Mouse (Mus musculus) limb, embryonic 10.5 days (tissue): Measurements from ENCODE around the gene Dpp3. TPM values are rescaled to one million over a fixed set of nuclear protein-coding genes. Genes with fewer than 3 reads are reported as not detected.
"Not testable (repeated sequence)": the region's sequence is repeated elsewhere in the genome, so short reads cannot be mapped to it uniquely, and the experiment has no call there.

Source experiments
- DNase-seq: peaks from one replicate; pipeline ENCODE4 v3.0.0-alpha.2; 2017; ENCODE audit warnings: low spot score
- H3K27ac ChIP-seq: fragments of 300-500 bp; sonication (generic); 2 replicates; pipeline ENCODE4 v1.5.1; 2016; ENCODE audit warnings: mild to moderate bottlenecking
- H3K27me3 ChIP-seq: fragments of 300-500 bp; sonication (generic); 2 replicates; pipeline ENCODE4 v1.6.1; 2016; ENCODE audit warnings: low read depth, mild to moderate bottlenecking; ENCODE audit not compliant: poor library complexity, severe bottlenecking
- H3K36me3 ChIP-seq: fragments of 300-500 bp; sonication (generic); 2 replicates; pipeline ENCODE4 v1.6.1; 2016; ENCODE audit warnings: mild to moderate bottlenecking, moderate library complexity
- H3K4me1 ChIP-seq: fragments of 300-500 bp; sonication (generic); 2 replicates; pipeline ENCODE4 v1.6.1; 2016
- H3K4me3 ChIP-seq: fragments of 300-500 bp; sonication (generic); 2 replicates; pipeline ENCODE4 v1.5.1; 2016; ENCODE audit warnings: mild to moderate bottlenecking, moderate library complexity
- H3K9me3 ChIP-seq: fragments of 300-500 bp; sonication (generic); replicated peaks from 2 replicates; pipeline ENCODE4 v1.6.1; 2016; ENCODE audit warnings: mild to moderate bottlenecking
- WGBS: fragments of 180-500 bp; shearing (Covaris S2); methylation state at CpG from one replicate; pipeline ENCODE4 v1.1.7; 2016; 5-methylcytosine and 5-hydroxymethylcytosine counted together
- polyA plus RNA-seq: library from polyadenylated mRNA; unstranded; fragments of >200 nt; fragmentation: Nextera tagmentation; extraction: Ambion mirVana; gene quantifications from 2 replicates; pipeline ENCODE4 v1.2.1, GENCODE M21; 2016

Dpp3 gene
- polyA plus RNA-seq, 1 experiment from 2014 or later = 198 TPM

- H3K4me1 ChIP-seq = peaks cover 28% of the 10 kb centered on the region
- WGBS = 1% methylated on average over 52 of the region's 52 CpGs
- peak; percentile 95 for DNase-seq
- peaks cover 16% of the 10 kb centered on the region for H3K27me3 ChIP-seq
- H3K27ac ChIP-seq = peak within 1 kb of the TSS; percentile 79
- no peaks in the 10 kb centered on the region for H3K36me3 ChIP-seq
- no peaks in the 10 kb centered on the region for H3K9me3 ChIP-seq
- peak within 1 kb of the TSS; percentile 88 for H3K4me3 ChIP-seq
Observed at GRCm38 (mm10) chr19:4878405-4879323, 49.4 kb downstream of the Dpp3 start, which contains the start of gene Zdhhc24. Gene Zdhhc24, plus strand, starts transcription at chr19:4878668.

- 3% methylated on average over 17 of the region's 17 CpGs for WGBS
- Histone ChIP-seq H3K4me1 (peaks cover 28% of the 10 kb centered on the region), H3K4me3 (peak within 1 kb of the TSS; percentile 88), H3K9me3 (no peaks in the 10 kb centered on the region), H3K36me3 (no peaks in the 10 kb centered on the region), H3K27me3 (peaks cover 16% of the 10 kb centered on the region), H3K27ac (peak within 1 kb of the TSS; percentile 79)
- peak; percentile 47 for DNase-seq
Observed at GRCm38 (mm10) chr19:4877785-4878184, 50.3 kb downstream of the Dpp3 start, which contains the start of gene Actn3. Gene Actn3, minus strand, starts transcription at chr19:4877909.

DNA sequence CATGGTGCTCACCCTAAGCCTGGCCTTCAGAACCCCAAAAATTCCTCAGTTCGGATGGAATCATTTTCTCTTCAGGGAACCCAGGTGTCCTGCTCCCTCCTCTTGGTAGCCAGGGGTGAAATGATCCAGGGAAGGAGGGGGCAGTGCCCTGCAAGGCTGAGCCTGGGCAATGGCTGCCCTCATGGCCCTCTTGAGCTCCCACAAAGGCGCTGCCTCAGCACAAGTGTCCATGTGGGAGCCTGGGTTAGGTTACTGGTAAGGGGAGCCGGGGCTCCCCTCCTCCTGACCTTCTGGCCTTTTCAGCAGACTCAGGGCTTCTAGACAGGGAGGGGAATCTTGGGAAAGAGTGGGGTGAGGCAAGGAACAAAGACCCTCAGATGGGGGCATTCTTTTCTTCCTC, 51.3 kb downstream of the Dpp3 start:
- 0 out of 2 replicates have a peak overlapping the region, but pooled peaks have one; percentile 6 for H3K4me3 ChIP-seq
- no peaks in the 10 kb centered on the region for H3K36me3 ChIP-seq
- H3K27me3 ChIP-seq = peaks cover 16% of the 10 kb centered on the region
- H3K9me3 ChIP-seq = no peaks in the 10 kb centered on the region
- H3K4me1 ChIP-seq = peaks cover 28% of the 10 kb centered on the region
- no peak for DNase-seq
- no peak overlapping the region for H3K27ac ChIP-seq
- 72% methylated on average over 3 of the region's 3 CpGs for WGBS

DNA sequence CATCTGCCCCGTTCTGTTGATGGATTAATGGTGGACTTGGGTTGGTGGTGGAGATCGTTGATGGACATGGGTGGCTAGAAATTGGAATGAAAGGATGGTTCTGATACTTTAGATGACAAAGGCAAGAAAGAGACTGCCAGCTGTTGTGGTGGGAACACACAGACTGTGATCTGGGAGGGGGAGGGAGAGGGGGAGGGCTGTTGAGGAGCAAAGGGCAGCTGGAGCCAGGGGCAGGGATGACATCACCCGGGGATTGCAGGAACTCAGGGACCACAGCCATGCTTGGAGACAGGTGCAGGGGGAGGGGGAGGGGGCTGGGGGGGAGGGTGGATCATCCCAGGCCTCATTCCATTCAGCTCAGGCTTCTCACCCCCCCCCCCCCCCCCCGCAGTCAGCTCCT, 51.8 kb downstream of the Dpp3 start:
- H3K9me3 ChIP-seq = no peaks in the 10 kb centered on the region
- H3K36me3 ChIP-seq = no peaks in the 10 kb centered on the region
- H3K4me3 ChIP-seq = no peak overlapping the region
- 80% methylated on average over 4 of the region's 4 CpGs for WGBS
- no peak overlapping the region for H3K27ac ChIP-seq
- peaks cover 28% of the 10 kb centered on the region for H3K4me1 ChIP-seq
- no peak for DNase-seq
- peaks cover 16% of the 10 kb centered on the region for H3K27me3 ChIP-seq

GRCm38 (mm10) chr19:4874613-4875012, 53.5 kb downstream of the Dpp3 start:
- Histone ChIP-seq H3K27me3 (peaks cover 16% of the 10 kb centered on the region), H3K4me1 (peaks cover 24% of the 10 kb centered on the region)
- H3K4me3 ChIP-seq, H3K27ac ChIP-seq, DNase-seq, H3K9me3 ChIP-seq, H3K36me3 ChIP-seq: not testable (repeated sequence)
- WGBS = 84% methylated on average over 1 of the region's 1 CpGs

DNA sequence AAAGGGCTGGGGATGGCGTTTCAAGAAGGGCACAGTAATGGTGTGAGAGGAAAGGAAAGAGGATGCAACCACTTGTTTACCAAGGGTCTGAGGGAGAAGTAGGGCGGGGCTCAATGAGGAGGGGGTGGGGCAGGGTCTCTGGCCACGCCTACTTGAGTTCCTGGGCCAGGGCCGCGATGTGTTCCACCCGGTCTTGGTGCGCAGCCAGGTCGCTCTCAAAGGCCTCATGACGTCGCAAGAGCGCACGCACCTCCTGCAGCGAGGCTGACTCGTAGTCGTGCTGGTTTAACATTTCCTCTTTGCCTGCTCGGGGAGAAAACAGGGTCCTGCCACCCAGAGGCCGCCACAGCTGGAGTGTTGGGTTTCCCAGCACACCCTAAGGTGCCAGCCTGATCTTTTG, 62.9 kb downstream of the Dpp3 start:
- Histone ChIP-seq H3K27ac (no peak overlapping the region), H3K36me3 (no peaks in the 10 kb centered on the region), H3K9me3 (no peaks in the 10 kb centered on the region), H3K27me3 (peaks cover 25% of the 10 kb centered on the region), H3K4me3 (0 out of 2 replicates have a peak overlapping the region, but pooled peaks have one; percentile 13), H3K4me1 (peaks cover 4% of the 10 kb centered on the region; the same call in 1 of the 2 replicates)
- DNase-seq = no peak
- 13% methylated on average over 17 of the region's 17 CpGs for WGBS

- H3K9me3 ChIP-seq = no peaks in the 10 kb centered on the region
- no peak for DNase-seq
- H3K27me3 ChIP-seq = peaks cover 25% of the 10 kb centered on the region
- no peak overlapping the region for H3K27ac ChIP-seq
- H3K36me3 ChIP-seq = no peaks in the 10 kb centered on the region
- 82% methylated on average over 6 of the region's 6 CpGs for WGBS
- peaks cover 4% of the 10 kb centered on the region; the same call in 1 of the 2 replicates for H3K4me1 ChIP-seq
- no peak overlapping the region for H3K4me3 ChIP-seq
Observed at GRCm38 (mm10) chr19:4863048-4863447, 65.0 kb downstream of the Dpp3 start.

DNA sequence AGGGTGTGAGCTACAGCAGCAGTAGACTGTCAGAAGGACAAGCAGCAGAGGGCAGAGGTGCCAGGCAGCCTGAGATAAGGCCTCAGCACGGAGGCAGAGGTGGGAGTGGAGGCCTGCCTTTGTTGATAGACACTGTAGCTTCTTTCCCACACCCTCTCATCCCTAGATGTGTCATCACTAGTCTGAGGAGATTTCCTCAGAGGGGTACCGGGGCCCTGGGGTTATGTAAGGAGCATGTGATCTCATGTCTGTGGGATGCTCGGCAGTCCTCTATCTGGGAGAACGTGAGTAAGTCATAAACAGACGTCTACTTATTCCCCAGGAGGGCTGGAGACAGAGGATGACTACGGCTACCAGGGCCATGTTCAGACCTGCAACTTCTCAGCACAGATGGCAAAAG, 69.0 kb downstream of the Dpp3 start:
- H3K36me3 ChIP-seq = no peaks in the 10 kb centered on the region
- WGBS = 82% methylated on average over 6 of the region's 6 CpGs
- H3K4me3 ChIP-seq = no peak overlapping the region
- H3K9me3 ChIP-seq = no peaks in the 10 kb centered on the region
- no peak for DNase-seq
- no peak overlapping the region for H3K27ac ChIP-seq
- H3K27me3 ChIP-seq = peaks cover 15% of the 10 kb centered on the region; the same call in 1 of the 2 replicates
- H3K4me1 ChIP-seq = peaks cover 17% of the 10 kb centered on the region

Other genes starting within 250 kb of the Dpp3 start
- 1.5 and 4.5 TPM in 2 replicates for gene Gm960, start 229.6 kb downstream of the Dpp3 start, polyA plus RNA-seq
- 3.4 and 4.2 TPM in 2 replicates for gene Sptbn2, start 217.1 kb downstream of the Dpp3 start, polyA plus RNA-seq
- 87.3 and 113 TPM in 2 replicates for gene Rbm4b, start 171.8 kb downstream of the Dpp3 start, polyA plus RNA-seq
- gene Rbm4, start 134.4 kb downstream of the Dpp3 start, polyA plus RNA-seq = 91.5 and 108 TPM in 2 replicates
- gene Gm21992, start 116.7 kb downstream of the Dpp3 start, polyA plus RNA-seq = 32.7 and 33.8 TPM in 2 replicates
- gene Rbm14, start 116.7 kb downstream of the Dpp3 start, polyA plus RNA-seq = 134 TPM in 2 replicates
- gene Ccs, start 89.0 kb downstream of the Dpp3 start, polyA plus RNA-seq = 48.9 and 55.3 TPM in 2 replicates
- gene Ccdc87, start 88.9 kb downstream of the Dpp3 start, polyA plus RNA-seq = not detected in 2 replicates
- gene Ctsf, start 73.2 kb downstream of the Dpp3 start, polyA plus RNA-seq = 13.3 and 18.5 TPM in 2 replicates
- gene Actn3, start 50.4 kb downstream of the Dpp3 start, polyA plus RNA-seq = 1.6 and 2.7 TPM in 2 replicates
- gene Zdhhc24, start 49.6 kb downstream of the Dpp3 start, polyA plus RNA-seq = 7.0 and 8.5 TPM in 2 replicates
- 5.1 and 9.0 TPM in 2 replicates for gene Bbs1, start 21.7 kb downstream of the Dpp3 start, polyA plus RNA-seq
- 1.4 and 2.1 TPM in 2 replicates for gene Peli3, start 14.8 kb upstream of the Dpp3 start, polyA plus RNA-seq
- 161 and 187 TPM in 2 replicates for gene Mrpl11, start 33.9 kb upstream of the Dpp3 start, polyA plus RNA-seq
- gene Npas4, start 62.0 kb upstream of the Dpp3 start, polyA plus RNA-seq = not detected in 2 replicates
- gene Slc29a2, start 95.6 kb upstream of the Dpp3 start, polyA plus RNA-seq = 7.3 and 8.6 TPM in 2 replicates
- gene B4gat1, start 110.5 kb upstream of the Dpp3 start, polyA plus RNA-seq = 35.5 and 35.6 TPM in 2 replicates
- gene AC124502.3, start 110.6 kb upstream of the Dpp3 start, polyA plus RNA-seq = 1.8 and 3.1 TPM in 2 replicates
- gene Brms1, start 113.1 kb upstream of the Dpp3 start, polyA plus RNA-seq = 74.6 and 84.6 TPM in 2 replicates
- gene Rin1, start 122.2 kb upstream of the Dpp3 start, polyA plus RNA-seq = 3.1 and 3.5 TPM in 2 replicates
- 37.1 and 42.5 TPM in 2 replicates for gene Cd248, start 139.8 kb upstream of the Dpp3 start, polyA plus RNA-seq
- 2.4 and 2.5 TPM in 2 replicates for gene Tmem151a, start 157.2 kb upstream of the Dpp3 start, polyA plus RNA-seq
- 65.4 and 78.0 TPM in 2 replicates for gene Yif1a, start 160.3 kb upstream of the Dpp3 start, polyA plus RNA-seq
- 20.2 and 28.1 TPM in 2 replicates for gene Cnih2, start 170.2 kb upstream of the Dpp3 start, polyA plus RNA-seq
- gene Rab1b, start 178.8 kb upstream of the Dpp3 start, polyA plus RNA-seq = 276 and 296 TPM in 2 replicates
- gene Klc2, start 190.3 kb upstream of the Dpp3 start, polyA plus RNA-seq = 28.2 and 30.6 TPM in 2 replicates